Mouse (Mus musculus): Measurements from ENCODE around the gene Nmur1.
A peak's percentile ranks its signal among the peaks of the same experiment; 100 is the strongest.

Nmur1 gene

GRCm38 (mm10) chr1:86409476-86409875 lies 16.6 kb downstream of the Nmur1 start:
- DNase-seq (ENCODE audit: low read depth, low spot score) = no peak

GRCm38 (mm10) chr1:86408515-86408914 lies 17.5 kb downstream of the Nmur1 start:
- DNase-seq (ENCODE audit: low read depth, low spot score) = no peak

GRCm38 (mm10) chr1:86406914-86407313 lies 19.1 kb downstream of the Nmur1 start:
- DNase-seq (ENCODE audit: low read depth, low spot score) = no peak

GRCm38 (mm10) chr1:86406313-86406712 lies 19.7 kb downstream of the Nmur1 start:
- no peak for DNase-seq (ENCODE audit: low read depth, low spot score)

- DNase-seq (ENCODE audit: low read depth, low spot score) = no peak
Measured at GRCm38 (mm10) chr1:86404834-86405233, 21.2 kb downstream of the Nmur1 start.

- DNase-seq (ENCODE audit: low read depth, low spot score) = no peak
Measured at GRCm38 (mm10) chr1:86400096-86400754, 25.8 kb downstream of the Nmur1 start.

- DNase-seq (ENCODE audit: low read depth, low spot score) = no peak
Measured at GRCm38 (mm10) chr1:86399322-86399721, 26.7 kb downstream of the Nmur1 start.

- no peak for DNase-seq (ENCODE audit: low read depth, low spot score)
Measured at GRCm38 (mm10) chr1:86398222-86398621, 27.8 kb downstream of the Nmur1 start.

- no peak for DNase-seq (ENCODE audit: low read depth, low spot score)
Measured at GRCm38 (mm10) chr1:86397621-86398020, 28.4 kb downstream of the Nmur1 start.

- DNase-seq (ENCODE audit: low read depth, low spot score) = no peak
Measured at GRCm38 (mm10) chr1:86395897-86396296, 30.1 kb downstream of the Nmur1 start.

GRCm38 (mm10) chr1:86394246-86394645 lies 31.8 kb downstream of the Nmur1 start:
- no peak for DNase-seq (ENCODE audit: low read depth, low spot score)

- no peak for DNase-seq (ENCODE audit: low read depth, low spot score)
Measured at GRCm38 (mm10) chr1:86393219-86393618, 32.8 kb downstream of the Nmur1 start.

GRCm38 (mm10) chr1:86391425-86391824 lies 34.6 kb downstream of the Nmur1 start:
- no peak for DNase-seq (ENCODE audit: low read depth, low spot score)

- no peak for DNase-seq (ENCODE audit: low read depth, low spot score)
Measured at GRCm38 (mm10) chr1:86389230-86389629, 36.8 kb downstream of the Nmur1 start.

- no peak for DNase-seq (ENCODE audit: low read depth, low spot score)
Measured at GRCm38 (mm10) chr1:86381027-86381426, 45.0 kb downstream of the Nmur1 start.

- no peak for DNase-seq (ENCODE audit: low read depth, low spot score)
Measured at GRCm38 (mm10) chr1:86379161-86379569, 46.9 kb downstream of the Nmur1 start.

- peak; percentile 58 for DNase-seq (ENCODE audit: low read depth, low spot score)
Measured at GRCm38 (mm10) chr1:86378662-86379061, 47.4 kb downstream of the Nmur1 start.

GRCm38 (mm10) chr1:86376354-86376753 lies 49.7 kb downstream of the Nmur1 start:
- DNase-seq (ENCODE audit: low read depth, low spot score) = no peak

- no peak for DNase-seq (ENCODE audit: low read depth, low spot score)
Measured at GRCm38 (mm10) chr1:86371997-86372396, 54.0 kb downstream of the Nmur1 start.

- no peak for DNase-seq (ENCODE audit: low read depth, low spot score)
Measured at GRCm38 (mm10) chr1:86368086-86368485, 57.9 kb downstream of the Nmur1 start.

- no peak for DNase-seq (ENCODE audit: low read depth, low spot score)
Measured at GRCm38 (mm10) chr1:86363671-86364070, 62.4 kb downstream of the Nmur1 start.

- DNase-seq (ENCODE audit: low read depth, low spot score) = no peak
Measured at GRCm38 (mm10) chr1:86361852-86362615, 64.0 kb downstream of the Nmur1 start.

GRCm38 (mm10) chr1:86360441-86360840 lies 65.6 kb downstream of the Nmur1 start:
- DNase-seq (ENCODE audit: low read depth, low spot score) = no peak

Measured in telencephalon, adult 2 months (tissue).